Mouse (Mus musculus): ENCODE measurements around the gene 4930568D16Rik. TPM values are rescaled to one million over a fixed set of nuclear protein-coding genes. Genes with fewer than 3 reads are reported as not detected.

4930568D16Rik gene
- not detected for polyA plus RNA-seq (2014; fragmentation: Illumina TruSeq; extraction: RNeasy Lipid Tissue Mini Kit (QIAGEN cat#74804); ENCODE audit: low read depth, low replicate concordance)

GRCm38 (mm10) chr2:35367629-35368028 lies at the start of gene 4930568D16Rik:
TSS of gene 4930568D16Rik (minus strand) at chr2:35367729.

GRCm38 (mm10) chr2:35397096-35397495 lies 29.6 kb upstream of the 4930568D16Rik start, which contains the start of gene 4930402F06Rik:
TSS of gene 4930402F06Rik (minus strand) at chr2:35397175.

GRCm38 (mm10) chr2:35336388-35337280 lies 30.9 kb downstream of the 4930568D16Rik start, which contains the start of gene Stom:
TSS of gene Stom (minus strand) at chr2:35336976.

Other genes with a start within 250 kb of the 4930568D16Rik start
- 115 TPM for gene Rab14, start 166.6 kb downstream of the 4930568D16Rik start, polyA plus RNA-seq (2014; fragmentation: Illumina TruSeq; extraction: RNeasy Lipid Tissue Mini Kit (QIAGEN cat#74804); ENCODE audit: low read depth, low replicate concordance)
- 1,303 TPM for gene Gsn, start 111.3 kb downstream of the 4930568D16Rik start, polyA plus RNA-seq (2014; fragmentation: Illumina TruSeq; extraction: RNeasy Lipid Tissue Mini Kit (QIAGEN cat#74804); ENCODE audit: low read depth, low replicate concordance)
- gene Stom, start 30.8 kb downstream of the 4930568D16Rik start, polyA plus RNA-seq (2014; fragmentation: Illumina TruSeq; extraction: RNeasy Lipid Tissue Mini Kit (QIAGEN cat#74804); ENCODE audit: low read depth, low replicate concordance): 106 TPM
- not detected for gene 4930402F06Rik, start 29.4 kb upstream of the 4930568D16Rik start, polyA plus RNA-seq (2014; fragmentation: Illumina TruSeq; extraction: RNeasy Lipid Tissue Mini Kit (QIAGEN cat#74804); ENCODE audit: low read depth, low replicate concordance)
- 14.7 TPM for gene Ggta1, start 95.5 kb upstream of the 4930568D16Rik start, polyA plus RNA-seq (2014; fragmentation: Illumina TruSeq; extraction: RNeasy Lipid Tissue Mini Kit (QIAGEN cat#74804); ENCODE audit: low read depth, low replicate concordance)
- 31.7 TPM for gene Dab2ip, start 190.5 kb upstream of the 4930568D16Rik start, polyA plus RNA-seq (2014; fragmentation: Illumina TruSeq; extraction: RNeasy Lipid Tissue Mini Kit (QIAGEN cat#74804); ENCODE audit: low read depth, low replicate concordance)

Measured in heart, adult 10 weeks (tissue).